Mouse (Mus musculus): ENCODE data around the gene Rhox11. TPM values are rescaled to one million over a fixed set of nuclear protein-coding genes. Genes with fewer than 3 reads are reported as not detected.
"Not testable (repeated sequence)": the region's sequence is repeated elsewhere in the genome, so short reads cannot be mapped to it uniquely, and the experiment has no call there.

The Rhox11 gene
- total RNA-seq (2021): not detected
- long read RNA-seq, experiment 1: 0 reads
- long read RNA-seq, experiment 2: 0 reads

- DNase-seq (ENCODE audit: low spot score in 2 of 2): no peak
Observed at GRCm38 (mm10) chrX:38085041-38085440, at the start of gene Rhox11. Rhox11 (minus strand) TSS chrX:38085141.

DNA sequence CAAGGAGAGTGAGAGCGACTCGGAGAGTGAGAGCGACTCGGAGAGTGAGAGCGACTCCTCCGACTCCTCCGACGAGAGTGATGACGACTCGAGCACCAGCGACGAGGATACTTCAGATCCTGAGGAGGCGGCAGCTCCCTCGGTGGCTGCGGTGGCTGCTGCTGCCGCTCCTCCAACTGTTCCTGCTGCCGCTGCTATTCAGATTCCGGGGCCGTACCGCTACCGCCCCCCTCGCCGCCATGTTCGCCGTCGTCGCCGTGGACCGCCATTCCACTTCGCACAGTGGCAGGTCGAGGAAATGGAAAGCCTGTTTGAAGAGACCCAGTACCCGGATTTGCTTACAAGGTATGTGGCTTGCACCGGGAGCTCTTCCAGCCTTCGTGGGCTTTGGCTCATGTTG is 36.5 kb upstream of the Rhox11 start:
- DNase-seq (ENCODE audit: low spot score in 2 of 2): no peak

DNA sequence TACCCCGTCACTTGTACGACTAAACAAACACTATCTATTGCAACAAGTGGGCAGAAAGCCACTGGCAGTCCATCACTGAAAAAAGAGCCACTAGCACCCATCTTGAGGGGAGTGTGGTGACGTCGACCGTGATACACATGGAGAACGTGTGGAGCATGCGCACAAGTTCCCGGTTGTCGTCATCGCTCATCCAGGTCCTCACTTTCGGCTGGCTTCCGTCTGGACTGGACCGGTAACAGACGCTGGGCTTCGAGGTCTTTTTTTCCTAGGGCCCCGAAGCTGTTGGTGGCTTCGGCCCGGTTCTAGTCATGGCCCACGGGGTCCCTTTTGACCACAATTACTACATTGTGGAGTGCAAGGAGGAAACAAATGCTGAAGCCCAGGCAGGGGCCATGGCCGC is 36.0 kb upstream of the Rhox11 start, which contains the start of gene Rhox13:
Rhox13 (plus strand) TSS at position 238 of the 400 bp plus-strand sequence.
- DNase-seq (ENCODE audit: low spot score in 2 of 2): no peak

- DNase-seq (ENCODE audit: low spot score in 2 of 2): no peak
Observed at GRCm38 (mm10) chrX:38110807-38111206, 25.9 kb upstream of the Rhox11 start, which contains the start of gene Rhox12. Rhox12 (minus strand) TSS chrX:38110907.

DNA sequence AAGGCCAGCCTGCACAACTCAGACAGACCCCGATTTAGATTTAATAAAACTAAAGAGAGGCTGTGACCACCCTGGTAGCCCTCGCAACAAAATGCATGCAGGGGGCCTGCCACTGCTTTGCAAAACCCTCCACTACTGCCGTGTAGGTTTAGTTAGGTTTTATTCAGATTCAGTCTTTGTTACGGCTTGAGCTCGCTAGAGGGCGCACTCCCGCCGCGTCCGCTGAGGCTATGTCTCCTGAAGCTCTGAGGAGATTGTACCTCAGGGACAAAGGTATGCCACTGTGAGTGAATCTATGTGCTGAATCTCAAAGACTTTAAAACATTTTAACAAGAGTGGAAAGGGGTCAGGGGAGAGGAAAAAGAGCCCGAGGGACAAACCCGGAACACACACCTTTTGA is 715 bp downstream of the Rhox11 start:
- DNase-seq (ENCODE audit: low spot score in 2 of 2): peak; percentile 6 to 7

- no peak for DNase-seq (ENCODE audit: low spot score in 2 of 2)
Observed at GRCm38 (mm10) chrX:38066175-38066574, 18.8 kb downstream of the Rhox11 start, which contains the start of gene Rhox10. Rhox10 (plus strand) TSS chrX:38066475.

GRCm38 (mm10) chrX:38061544-38061943 is 23.4 kb downstream of the Rhox11 start:
- DNase-seq (ENCODE audit: low spot score in 2 of 2): no peak

DNA sequence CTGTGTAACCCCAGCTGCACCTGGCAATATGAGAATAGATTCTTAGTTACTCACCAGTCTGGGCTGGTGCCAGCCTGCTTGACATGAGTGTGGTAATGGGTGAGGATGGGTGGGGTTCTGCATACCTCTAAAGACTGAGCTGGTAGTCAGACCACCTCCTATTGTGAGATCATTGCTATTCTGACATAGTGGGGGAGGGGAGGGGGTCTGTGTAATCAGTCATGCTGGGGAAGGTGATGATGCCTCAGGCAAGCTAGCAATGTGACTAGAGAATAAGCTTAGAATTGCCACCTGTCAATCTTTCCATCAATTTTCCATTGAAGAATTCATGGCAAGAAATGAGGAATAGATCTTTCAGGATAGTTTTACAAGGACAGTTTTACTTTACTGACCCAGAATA is 41.9 kb downstream of the Rhox11 start, which contains the start of gene Btg1-ps2:
Btg1-ps2 (minus strand) TSS at position 101 of the 400 bp plus-strand sequence.
- DNase-seq (ENCODE audit: low spot score in 2 of 2): not testable (repeated sequence)

DNA sequence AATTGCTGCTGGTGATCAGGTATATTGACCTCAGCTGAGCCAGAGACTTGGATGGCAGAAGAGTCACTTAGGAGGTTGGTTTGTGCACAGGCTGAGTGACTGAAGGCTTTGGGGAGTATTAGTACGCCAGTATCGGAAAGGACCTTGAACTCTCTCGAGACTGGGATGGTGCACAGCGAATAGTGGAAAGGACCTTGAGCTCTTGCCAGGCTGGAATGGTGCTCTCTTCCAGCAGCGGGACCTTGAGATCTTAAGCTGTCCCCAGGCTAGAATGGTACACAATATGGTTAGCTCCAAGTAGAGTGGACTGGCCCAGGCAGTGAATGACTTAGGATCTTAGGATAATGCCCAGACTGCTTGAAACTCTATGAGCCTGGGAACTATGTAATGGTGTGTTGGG is 45.3 kb downstream of the Rhox11 start:
- no peak for DNase-seq (ENCODE audit: low spot score in 2 of 2)

DNA sequence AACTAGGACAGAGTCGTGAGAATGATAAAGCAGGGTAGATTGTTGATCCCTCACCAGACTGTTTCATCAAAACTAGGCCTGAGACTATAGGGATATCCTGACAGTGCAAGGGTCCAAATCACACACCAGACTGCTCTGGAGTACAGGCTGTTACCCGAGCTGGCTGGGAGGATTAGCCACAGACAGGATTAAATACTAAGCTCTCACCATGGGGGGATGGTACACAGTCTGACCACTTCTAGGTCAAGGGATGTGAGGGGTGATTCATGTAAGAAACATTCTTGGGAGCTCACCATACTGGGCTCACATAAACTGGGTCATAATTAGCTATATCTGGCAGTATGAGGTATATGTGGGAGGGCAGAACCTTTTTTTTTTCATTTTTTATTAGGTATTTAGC is 51.1 kb downstream of the Rhox11 start:
- no peak for DNase-seq (ENCODE audit: low spot score in 2 of 2)

Other genes starting within 250 kb of the Rhox11 start
- not detected for gene Rhox8, start 206.2 kb downstream of the Rhox11 start, total RNA-seq (2021)
- not detected for gene Rhox7b, start 187.9 kb downstream of the Rhox11 start, total RNA-seq (2021)
- not detected for gene Rhox9, start 183.4 kb downstream of the Rhox11 start, total RNA-seq (2021)
- not detected for gene Btg1-ps1, start 66.3 kb downstream of the Rhox11 start, total RNA-seq (2021)
- gene Btg1-ps2, start 42.0 kb downstream of the Rhox11 start, total RNA-seq (2021): not detected
- not detected for gene Rhox10, start 18.7 kb downstream of the Rhox11 start, total RNA-seq (2021)
- gene Rhox12, start 25.8 kb upstream of the Rhox11 start, total RNA-seq (2021): not detected
- gene Rhox13, start 36.1 kb upstream of the Rhox11 start, total RNA-seq (2021): not detected
- gene Zbtb33, start 104.7 kb upstream of the Rhox11 start, total RNA-seq (2021): 10 to 100 TPM; 32.0 to 34.8 TPM
- 10 to 100 TPM; 15.0 to 18.9 TPM for gene Tmem255a, start 167.3 kb upstream of the Rhox11 start, total RNA-seq (2021)
- gene Atp1b4, start 231.0 kb upstream of the Rhox11 start, total RNA-seq (2021): 10 to 100 TPM; 10.3 to 18.9 TPM